Mouse (Mus musculus) MEL (cell line): Measurements from ENCODE around the gene Ikzf1. TPM values are rescaled to one million over a fixed set of nuclear protein-coding genes. Genes with fewer than 3 reads are reported as not detected.
A peak's percentile ranks its signal among the peaks of the same experiment; 100 is the strongest.

ENCODE experiments used
- DNase-seq: peaks from one replicate; pipeline ENCODE4 v3.0.0; 2011; ENCODE audit warnings: low read depth, low spot score
- H3K27ac ChIP-seq: 2 replicates; pipeline ENCODE4 v1.5.1; 2012; ENCODE audit warnings: low read depth, mild to moderate bottlenecking, control low read depth, low read length, moderate library complexity; ENCODE audit not compliant: control insufficient read depth
- H3K27me3 ChIP-seq, 2 experiments: fragments of 150-350 bp in 1 of 2; sonication (generic) in 1 of 2; 2 replicates each; pipeline ENCODE4 v1.6.1; 2012; ENCODE audit warnings: low read length in 2 of 2, mild to moderate bottlenecking in 2 of 2, improper control_type of control experiment in 1 of 2, moderate library complexity in 1 of 2; ENCODE audit not compliant: insufficient read depth in 2 of 2, control insufficient read depth in 1 of 2
- H3K36me3 ChIP-seq, 2 experiments: 2 replicates each; pipeline ENCODE4 v1.6.1; 2012 to 2014; ENCODE audit warnings: low read length in 2 of 2, improper control_type of control experiment in 1 of 2, inconsistent platforms in 1 of 2, mild to moderate bottlenecking in 1 of 2; ENCODE audit not compliant: insufficient read depth in 2 of 2, control insufficient read depth in 1 of 2
- H3K4me1 ChIP-seq, 2 experiments: fragments of 150-350 bp in 1 of 2; sonication (generic) in 1 of 2; 2 replicates each; pipeline ENCODE4 v1.6.1; 2012; ENCODE audit warnings: low read length in 2 of 2, improper control_type of control experiment in 1 of 2, mild to moderate bottlenecking in 1 of 2; ENCODE audit not compliant: insufficient read depth in 2 of 2, control insufficient read depth in 1 of 2
- H3K4me3 ChIP-seq, 2 experiments: fragments of 150-350 bp in 1 of 2; sonication (generic) in 1 of 2; 2 replicates each; pipeline ENCODE4 v1.5.1; 2012; ENCODE audit warnings: low read depth in 2 of 2, low read length in 2 of 2, mild to moderate bottlenecking in 2 of 2, moderate library complexity in 2 of 2, control low read depth in 1 of 2, improper control_type of control experiment in 1 of 2; ENCODE audit not compliant: control insufficient read depth in 1 of 2, insufficient read depth in 1 of 2
- H3K79me2 ChIP-seq: 2 replicates; pipeline ENCODE4 v1.6.1; 2012; ENCODE audit warnings: mild to moderate bottlenecking, low read length, moderate library complexity; ENCODE audit not compliant: control insufficient read depth, poor library complexity, insufficient read depth
- H3K9ac ChIP-seq: 2 replicates; pipeline ENCODE4 v1.6.1; 2012; ENCODE audit warnings: low read depth, mild to moderate bottlenecking, control low read depth, low read length, moderate library complexity; ENCODE audit not compliant: control insufficient read depth, poor library complexity, severe bottlenecking
- H3K9me3 ChIP-seq: fragments of 150-350 bp; sonication (generic); replicated peaks from 2 replicates; pipeline ENCODE4 v1.6.1; 2012; ENCODE audit warnings: mild to moderate bottlenecking, low read length, improper control_type of control experiment, moderate library complexity; ENCODE audit not compliant: insufficient read depth
- BHLHE40 ChIP-seq: IDR thresholded peaks from 2 replicates; pipeline ENCODE4 v1.6.1; 2012; ENCODE audit warnings: low read depth, mild to moderate bottlenecking, inconsistent platforms, low read length, improper control_type of control experiment, borderline replicate concordance
- CHD1 ChIP-seq: IDR thresholded peaks from 2 replicates; pipeline ENCODE4 v1.6.1; 2012; ENCODE audit warnings: low read depth, mild to moderate bottlenecking, inconsistent platforms, low read length, improper control_type of control experiment
- CHD2 ChIP-seq: IDR thresholded peaks from 2 replicates; pipeline ENCODE4 v1.6.1; 2011; ENCODE audit warnings: low read length, improper control_type of control experiment
- CTCF ChIP-seq, 3 experiments: IDR thresholded peaks in 2 of 3; conservative IDR thresholded peaks in 1 of 3; 2 replicates each; pipeline ENCODE4 v1.5.1; 2011 to 2012; ENCODE audit warnings: low read length in 3 of 3, low read depth in 2 of 3, mild to moderate bottlenecking in 2 of 3, improper control_type of control experiment in 1 of 3, inconsistent platforms in 1 of 3, mixed read lengths in 1 of 3, moderate library complexity in 1 of 3; ENCODE audit not compliant: control insufficient read depth in 1 of 3, insufficient read depth in 1 of 3, poor library complexity in 1 of 3, severe bottlenecking in 1 of 3
- E2F4 ChIP-seq: IDR thresholded peaks from 2 replicates; pipeline ENCODE4 v1.6.1; 2011; ENCODE audit warnings: low read depth, low read length, improper control_type of control experiment, borderline replicate concordance
- ELF1 ChIP-seq: IDR thresholded peaks from 2 replicates; pipeline ENCODE4 v1.6.1; 2014; ENCODE audit warnings: low read depth, mild to moderate bottlenecking, inconsistent platforms, low read length, improper control_type of control experiment, moderate library complexity
- EP300 ChIP-seq, 2 experiments: IDR thresholded peaks; 2 replicates each; pipeline ENCODE4 v1.6.1; 2011; ENCODE audit warnings: improper control_type of control experiment in 2 of 2, low read length in 2 of 2, low read depth in 1 of 2, mild to moderate bottlenecking in 1 of 2
- ETS1 ChIP-seq: IDR thresholded peaks from 2 replicates; pipeline ENCODE4 v1.6.1; 2012; ENCODE audit warnings: low read depth, mild to moderate bottlenecking, inconsistent platforms, low read length, improper control_type of control experiment, moderate library complexity
- GABPA ChIP-seq: IDR thresholded peaks from 2 replicates; pipeline ENCODE4 v1.6.1; 2012; ENCODE audit warnings: low read depth, mild to moderate bottlenecking, inconsistent platforms, low read length, improper control_type of control experiment, moderate library complexity
- GATA1 ChIP-seq: IDR thresholded peaks from 2 replicates; pipeline ENCODE4 v1.6.1; 2011; ENCODE audit warnings: low read depth, low read length, improper control_type of control experiment
- HCFC1 ChIP-seq: IDR thresholded peaks from 2 replicates; pipeline ENCODE4 v1.6.1; 2012; ENCODE audit warnings: low read depth, mild to moderate bottlenecking, inconsistent platforms, low read length, improper control_type of control experiment, moderate library complexity
- JUND ChIP-seq: IDR thresholded peaks from 2 replicates; pipeline ENCODE4 v1.6.1; 2011; ENCODE audit warnings: low read depth, mild to moderate bottlenecking, improper control_type of control experiment, low read length
- KAT2A ChIP-seq: conservative IDR thresholded peaks from 2 replicates; pipeline ENCODE4 v1.6.1; 2012; ENCODE audit warnings: low read depth, low read length, improper control_type of control experiment, inconsistent platforms
- MAFK ChIP-seq: IDR thresholded peaks from 2 replicates; pipeline ENCODE4 v1.6.1; 2011; ENCODE audit warnings: low read depth, mild to moderate bottlenecking, low read length, improper control_type of control experiment, borderline replicate concordance
- MAX ChIP-seq: IDR thresholded peaks from 2 replicates; pipeline ENCODE4 v1.6.1; 2011; ENCODE audit warnings: low read length, improper control_type of control experiment
- MAZ ChIP-seq: IDR thresholded peaks from 2 replicates; pipeline ENCODE4 v1.6.1; 2012; ENCODE audit warnings: low read depth, mild to moderate bottlenecking, inconsistent platforms, low read length, improper control_type of control experiment
- MEF2A ChIP-seq: IDR thresholded peaks from 2 replicates; pipeline ENCODE4 v1.6.1; 2014; ENCODE audit warnings: low read depth, mild to moderate bottlenecking, inconsistent platforms, low read length, improper control_type of control experiment; ENCODE audit not compliant: poor library complexity, insufficient replicate concordance, severe bottlenecking; ENCODE audit errors: extremely low read depth
- MYB ChIP-seq: IDR thresholded peaks from 2 replicates; pipeline ENCODE4 v1.6.1; 2011; ENCODE audit warnings: mild to moderate bottlenecking, low read depth, low read length, improper control_type of control experiment
- MYC ChIP-seq: IDR thresholded peaks from 2 replicates; pipeline ENCODE4 v1.6.1; 2011; ENCODE audit warnings: low read depth, mild to moderate bottlenecking, low read length, improper control_type of control experiment, moderate library complexity
- NELFE ChIP-seq: IDR thresholded peaks from 2 replicates; pipeline ENCODE4 v1.6.1; 2011; ENCODE audit warnings: low read depth, low read length, improper control_type of control experiment
- NRF1 ChIP-seq: IDR thresholded peaks from 2 replicates; pipeline ENCODE4 v1.6.1; 2014; ENCODE audit warnings: low read depth, mild to moderate bottlenecking, inconsistent platforms, low read length, improper control_type of control experiment, moderate library complexity; ENCODE audit not compliant: poor library complexity, insufficient read depth, severe bottlenecking
- POLR2A ChIP-seq, 2 experiments: IDR thresholded peaks; 2 replicates each; pipeline ENCODE4 v1.6.1; 2011 to 2012; ENCODE audit warnings: low read length in 2 of 2, mild to moderate bottlenecking in 2 of 2, control low read depth in 1 of 2, improper control_type of control experiment in 1 of 2, low read depth in 1 of 2, moderate library complexity in 1 of 2; ENCODE audit not compliant: control insufficient read depth in 1 of 2, insufficient read depth in 1 of 2, poor library complexity in 1 of 2
- POLR2AphosphoS2 ChIP-seq: IDR thresholded peaks from 2 replicates; pipeline ENCODE4 v1.6.1; 2011; ENCODE audit warnings: low read length, improper control_type of control experiment
- POLR2AphosphoS5 ChIP-seq: IDR thresholded peaks from 2 replicates; pipeline ENCODE4 v1.6.1; 2012; ENCODE audit warnings: low read depth, borderline replicate concordance, mild to moderate bottlenecking, inconsistent platforms, low read length, moderate library complexity, mixed read lengths
- RAD21 ChIP-seq: IDR thresholded peaks from 2 replicates; pipeline ENCODE4 v1.6.1; 2011; ENCODE audit warnings: mild to moderate bottlenecking, low read depth, low read length, improper control_type of control experiment
- RCOR1 ChIP-seq: IDR thresholded peaks from 2 replicates; pipeline ENCODE4 v1.6.1; 2012; ENCODE audit warnings: low read depth, mild to moderate bottlenecking, inconsistent platforms, low read length, improper control_type of control experiment
- SIN3A ChIP-seq: IDR thresholded peaks from 2 replicates; pipeline ENCODE4 v1.6.1; 2012; ENCODE audit warnings: low read length, improper control_type of control experiment, inconsistent platforms
- SMC3 ChIP-seq: IDR thresholded peaks from 2 replicates; pipeline ENCODE4 v1.6.1; 2011; ENCODE audit warnings: low read depth, low read length, improper control_type of control experiment
- TAL1 ChIP-seq: IDR thresholded peaks from 2 replicates; pipeline ENCODE4 v1.6.1; 2012; ENCODE audit warnings: mild to moderate bottlenecking, inconsistent platforms, low read length, moderate library complexity, mixed read lengths
- TBP ChIP-seq: IDR thresholded peaks from 2 replicates; pipeline ENCODE4 v1.8.0; 2011; ENCODE audit warnings: low read depth, low read length, improper control_type of control experiment
- TCF12 ChIP-seq: IDR thresholded peaks from 2 replicates; pipeline ENCODE4 v1.6.1; 2014; ENCODE audit warnings: low read depth, mild to moderate bottlenecking, inconsistent platforms, low read length, improper control_type of control experiment, moderate library complexity
- UBTF ChIP-seq: IDR thresholded peaks from 2 replicates; pipeline ENCODE4 v1.6.1; 2012; ENCODE audit warnings: low read depth, mild to moderate bottlenecking, inconsistent platforms, low read length, improper control_type of control experiment, moderate library complexity, borderline replicate concordance; ENCODE audit not compliant: insufficient read depth
- USF1 ChIP-seq: IDR thresholded peaks from 2 replicates; pipeline ENCODE4 v1.6.1; 2014; ENCODE audit warnings: low read depth, mild to moderate bottlenecking, inconsistent platforms, low read length, improper control_type of control experiment, moderate library complexity
- USF2 ChIP-seq, 2 experiments: IDR thresholded peaks; 2 replicates each; pipeline ENCODE4 v1.6.1; 2011 to 2012; ENCODE audit warnings: improper control_type of control experiment in 2 of 2, low read length in 2 of 2, borderline replicate concordance in 1 of 2, inconsistent platforms in 1 of 2, low read depth in 1 of 2, mild to moderate bottlenecking in 1 of 2; ENCODE audit not compliant: insufficient read depth in 1 of 2
- ZC3H11A ChIP-seq: IDR thresholded peaks from 2 replicates; pipeline ENCODE4 v1.6.1; 2012; ENCODE audit warnings: low read depth, mild to moderate bottlenecking, inconsistent platforms, low read length, improper control_type of control experiment
- ZKSCAN1 ChIP-seq: IDR thresholded peaks from 2 replicates; pipeline ENCODE4 v1.6.1; 2012; ENCODE audit warnings: low read depth, mild to moderate bottlenecking, inconsistent platforms, low read length, improper control_type of control experiment, moderate library complexity
- ZMIZ1 ChIP-seq: IDR thresholded peaks from 2 replicates; pipeline ENCODE4 v1.6.1; 2012; ENCODE audit warnings: low read depth, mild to moderate bottlenecking, inconsistent platforms, low read length, improper control_type of control experiment, moderate library complexity
- ZNF384 ChIP-seq: IDR thresholded peaks from 2 replicates; pipeline ENCODE4 v1.6.1; 2012; ENCODE audit warnings: low read depth, mild to moderate bottlenecking, inconsistent platforms, low read length, improper control_type of control experiment
- polyA plus RNA-seq, 2 experiments: library from polyadenylated mRNA; stranded (reverse) in 1 of 2; unstranded in 1 of 2; fragments of >175 nt in 1 of 2; fragments of >200 nt in 1 of 2; gene quantifications; 2 replicates each; pipeline versions ENCODE4 v1.2.1 to v1.2.4; 2012; ENCODE audit warnings: low replicate concordance in 2 of 2, low read depth in 1 of 2; ENCODE audit not compliant: insufficient read length in 2 of 2, insufficient read depth in 1 of 2, missing spikeins in 1 of 2
- total RNA-seq: library from RNA; depleted of rRNA; stranded (reverse); fragments of 300-350 nt; gene quantifications from 2 replicates; pipeline ENCODE4 v1.2.3, GENCODE M21; 2012

Gene Ikzf1
- total and polyA plus RNA-seq, 3 experiments, result 28.0 to 128 (median 90.6) TPM

DNA sequence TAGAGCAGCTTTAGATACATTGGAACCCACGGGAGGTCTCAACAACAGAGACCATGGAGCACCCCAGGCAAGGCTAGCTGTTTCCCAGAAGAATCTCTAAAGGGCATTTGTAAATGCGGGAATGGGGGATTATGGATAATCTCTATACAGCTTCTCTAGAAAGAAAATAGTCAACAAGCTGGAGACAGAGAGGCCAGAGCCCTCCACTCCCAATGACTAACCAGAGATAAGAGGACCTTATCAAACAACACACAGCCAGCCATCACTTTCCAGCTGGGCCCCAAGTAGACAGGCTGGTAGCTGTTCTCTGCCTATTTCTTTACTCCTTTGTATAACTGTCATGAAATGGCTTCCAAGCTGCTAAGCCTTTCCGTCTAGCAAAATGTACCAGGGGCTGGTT is 130.9 kb downstream of the Ikzf1 start:
- H3K9ac ChIP-seq, result peak overlapping the region; percentile 15; the same call in 1 of the 2 replicates
- no peak overlapping the region for H3K4me3 ChIP-seq
- H3K79me2 ChIP-seq, result no peaks in the 10 kb centered on the region
- peak; percentile 74 for DNase-seq
- H3K4me1 ChIP-seq, result peaks cover 8 to 13% of the 10 kb centered on the region in 2 experiments
- peak overlapping the region; percentile 53 for H3K27ac ChIP-seq
- H3K36me3 ChIP-seq, result peaks cover 0 to 20% of the 10 kb centered on the region in 2 experiments; a peak in 2 of 4 replicates
- H3K9me3 ChIP-seq, result no peaks in the 10 kb centered on the region
- no peaks in the 10 kb centered on the region for H3K27me3 ChIP-seq
- TF ChIP-seq MEF2A (no peak), TBP (no peak), HCFC1 (no peak), CHD1 (no peak), USF1 (no peak), USF2 (IDR thresholded peaks at IDR 0.05; ENCODE audit: borderline replicate concordance in 1 of 2, insufficient read depth in 1 of 2, low read depth in 1 of 2, low read length in 2 of 2) (no peak), ZNF384 (no peak), SMC3 (no peak; the same call in 1 of the 2 replicates), EP300 (IDR thresholded peaks at IDR 0.05; ENCODE audit: low read depth in 1 of 2, low read length in 2 of 2) (peak; percentile 75 to 87), JUND (no peak), SIN3A (peak; percentile 55; the same call in 1 of the 2 replicates), NELFE (no peak), GABPA (no peak), CTCF (IDR thresholded peaks at IDR 0.05 in 2 of 3, conservative IDR thresholded peaks at IDR 0.05 in 1 of 3; ENCODE audit: control insufficient read depth in 1 of 3, insufficient read depth in 1 of 3, low read depth in 2 of 3, low read length in 3 of 3, poor library complexity in 1 of 3, severe bottlenecking in 1 of 3) (no peak), KAT2A (no peak), ZKSCAN1 (no peak), MYB (no peak), TAL1 (peak; percentile 65), MAX (no peak), POLR2AphosphoS2 (no peak), MAFK (no peak), ZMIZ1 (no peak), ZC3H11A (no peak), ELF1 (no peak), ETS1 (peak; percentile 90), GATA1 (peak; percentile 94), RCOR1 (peak; percentile 44), POLR2A (IDR thresholded peaks at IDR 0.05; ENCODE audit: control insufficient read depth in 1 of 2, insufficient read depth in 1 of 2, low read depth in 1 of 2, low read length in 2 of 2, poor library complexity in 1 of 2) (no peak), CHD2 (no peak), POLR2AphosphoS5 (no peak), TCF12 (peak; percentile 88), E2F4 (no peak), NRF1 (no peak), BHLHE40 (no peak), MYC (no peak), RAD21 (no peak), MAZ (no peak), UBTF (no peak)
